Mouse (Mus musculus) embryo, embryonic 11 days (tissue): ENCODE data around the gene Olfr209.
A peak's percentile ranks its signal among the peaks of the same experiment; 100 is the strongest.
"Not testable (repeated sequence)": the region's sequence is repeated elsewhere in the genome, so short reads cannot be mapped to it uniquely, and the experiment has no call there.

Experiments used
- DNase-seq: peaks from one replicate; pipeline ENCODE4 v3.0.0-alpha.2; 2015

The Olfr209 gene

GRCm38 (mm10) chr16:59363893-59364292, at the start of gene Olfr209:
Olfr209 (minus strand) TSS chr16:59363993.
- DNase-seq: no peak

- no peak for DNase-seq
Observed at GRCm38 (mm10) chr16:59413475-59413874, 49.7 kb upstream of the Olfr209 start.

- DNase-seq: no peak
Observed at GRCm38 (mm10) chr16:59409800-59410199, 46.0 kb upstream of the Olfr209 start.

- DNase-seq: peak; percentile 41
Observed at GRCm38 (mm10) chr16:59409341-59409748, 45.6 kb upstream of the Olfr209 start.

GRCm38 (mm10) chr16:59407032-59407431, 43.2 kb upstream of the Olfr209 start, which contains the start of gene Gabrr3:
Gabrr3 (plus strand) TSS chr16:59407332.
- DNase-seq: no peak

GRCm38 (mm10) chr16:59404798-59405197, 41.0 kb upstream of the Olfr209 start:
- no peak for DNase-seq

- peak; percentile 54 for DNase-seq
Observed at GRCm38 (mm10) chr16:59403684-59404083, 39.9 kb upstream of the Olfr209 start.

- no peak for DNase-seq
Observed at GRCm38 (mm10) chr16:59401985-59402384, 38.2 kb upstream of the Olfr209 start.

- DNase-seq: no peak
Observed at GRCm38 (mm10) chr16:59401102-59401501, 37.3 kb upstream of the Olfr209 start.

- no peak for DNase-seq
Observed at GRCm38 (mm10) chr16:59393300-59393699, 29.5 kb upstream of the Olfr209 start.

GRCm38 (mm10) chr16:59349146-59349545, 14.6 kb downstream of the Olfr209 start, which contains the start of gene Olfr206:
Olfr206 (minus strand) TSS chr16:59349246.
- DNase-seq: no peak

- no peak for DNase-seq
Observed at GRCm38 (mm10) chr16:59331038-59331437, 32.8 kb downstream of the Olfr209 start, which contains the start of gene Olfr205. Olfr205 (minus strand) TSS chr16:59331138.

- DNase-seq: not testable (repeated sequence)
Observed at GRCm38 (mm10) chr16:59323262-59323661, 40.5 kb downstream of the Olfr209 start.

- DNase-seq: no peak
Observed at GRCm38 (mm10) chr16:59318148-59318547, 45.6 kb downstream of the Olfr209 start, which contains the start of gene Olfr204. Olfr204 (minus strand) TSS chr16:59318248.
